Mouse (Mus musculus): ENCODE results near the gene Tmprss4. TPM values are rescaled to one million over a fixed set of nuclear protein-coding genes. Genes with fewer than 3 reads are reported as not detected.

Tmprss4 gene
- polyA plus RNA-seq, 1 experiment from 2014 or later: 2.8 TPM

DNA sequence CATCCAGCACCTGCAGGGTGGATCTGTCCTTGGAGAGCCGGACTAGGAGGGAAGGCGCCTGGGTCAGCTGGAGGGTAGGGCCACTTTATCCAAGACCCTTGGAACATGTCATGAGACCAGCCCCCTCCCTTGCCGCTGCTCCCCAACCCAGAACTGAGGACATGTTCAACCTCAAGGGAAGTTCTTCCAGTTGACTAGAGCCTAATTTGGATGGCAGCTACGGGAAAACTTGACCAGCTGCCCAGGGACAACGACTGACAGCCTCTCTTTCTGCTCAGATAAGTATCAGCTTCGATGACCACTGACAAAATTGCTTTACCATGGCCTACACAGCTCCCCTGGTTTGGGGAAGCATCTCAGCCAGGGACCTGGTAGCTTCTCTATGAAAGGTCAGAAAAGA, 20.6 kb downstream of the Tmprss4 start:
- WGBS: 70% methylated on average over 6 of the region's 6 CpGs
- no peak overlapping the region for H3K9ac ChIP-seq (ENCODE audit: low read length)
- H3K4me1 ChIP-seq (replicated peaks; ENCODE audit: control insufficient read depth, insufficient read depth, low read length): no peaks in the 10 kb centered on the region
- H3K36me3 ChIP-seq (ENCODE audit: control insufficient read depth, insufficient read depth, low read length): no peaks in the 10 kb centered on the region
- no peak overlapping the region for H3K4me2 ChIP-seq (ENCODE audit: low read depth, low read length)
- no peak overlapping the region for H3K27ac ChIP-seq (ENCODE audit: low read length)
- H3K4me3 ChIP-seq (ENCODE audit: low read length): no peak overlapping the region
- no peak for ATAC-seq (ENCODE audit: low read depth)
- H3K9me3 ChIP-seq (ENCODE audit: control insufficient read depth, low read length): no peaks in the 10 kb centered on the region
- no peaks in the 10 kb centered on the region for H3K27me3 ChIP-seq (ENCODE audit: control insufficient read depth, insufficient read depth, low read depth, low read length)

DNA sequence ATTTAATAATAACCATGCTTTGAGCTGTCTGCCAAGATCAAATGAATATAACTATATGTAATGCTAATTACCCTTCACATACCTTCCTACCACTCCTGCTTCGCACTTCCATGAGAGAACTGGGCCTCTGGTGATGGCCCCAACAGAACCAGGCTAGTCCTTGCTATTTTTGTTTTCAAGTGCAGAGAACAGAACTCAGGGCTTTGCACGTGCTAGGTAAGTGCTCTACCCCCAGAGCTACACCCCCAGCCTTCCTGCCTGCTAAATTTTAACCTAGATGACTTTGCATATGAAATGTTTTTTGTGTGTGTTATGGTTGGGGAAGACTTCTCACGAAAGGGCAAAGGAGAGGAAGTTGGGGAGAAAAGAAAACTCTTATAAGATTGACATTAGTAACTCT, 21.4 kb downstream of the Tmprss4 start:
- Histone ChIP-seq H3K4me1 (replicated peaks; ENCODE audit: control insufficient read depth, insufficient read depth, low read length) (no peaks in the 10 kb centered on the region), H3K27me3 (ENCODE audit: control insufficient read depth, insufficient read depth, low read depth, low read length) (no peaks in the 10 kb centered on the region), H3K27ac (ENCODE audit: low read length) (no peak overlapping the region), H3K9me3 (ENCODE audit: control insufficient read depth, low read length) (no peaks in the 10 kb centered on the region), H3K4me2 (ENCODE audit: low read depth, low read length) (no peak overlapping the region), H3K9ac (ENCODE audit: low read length) (no peak overlapping the region), H3K36me3 (ENCODE audit: control insufficient read depth, insufficient read depth, low read length) (no peaks in the 10 kb centered on the region), H3K4me3 (ENCODE audit: low read length) (no peak overlapping the region)
- ATAC-seq (ENCODE audit: low read depth): no peak
- WGBS: 52% methylated on average over 3 of the region's 3 CpGs

DNA sequence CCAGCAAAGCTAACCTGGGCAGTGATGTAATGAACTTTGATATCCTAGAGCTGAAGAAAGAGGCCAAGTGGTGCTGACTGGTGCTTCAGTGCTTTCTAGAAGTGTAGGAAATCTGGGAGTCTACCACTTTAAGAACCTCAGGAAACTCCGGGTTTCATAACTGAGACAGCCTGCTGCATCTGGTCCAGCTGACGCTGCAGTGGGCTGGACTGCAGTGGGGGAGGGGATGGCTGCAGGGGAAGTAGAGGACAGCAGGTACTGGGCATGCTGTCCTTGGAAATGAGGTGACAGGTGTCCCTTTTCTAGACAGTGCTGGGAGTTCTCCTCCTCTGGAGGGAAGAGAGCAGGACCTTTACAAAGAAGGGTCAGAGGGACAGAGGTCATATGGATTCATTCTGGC, 22.1 kb downstream of the Tmprss4 start, which contains the start of gene BC049352:
Gene BC049352 (plus strand): TSS at position 238 of the 400 bp plus-strand sequence.
- Histone ChIP-seq H3K4me3 (ENCODE audit: low read length) (no peak within 1 kb of the TSS), H3K9me3 (ENCODE audit: control insufficient read depth, low read length) (no peaks in the 10 kb centered on the region)
- ATAC-seq (ENCODE audit: low read depth): no peak

DNA sequence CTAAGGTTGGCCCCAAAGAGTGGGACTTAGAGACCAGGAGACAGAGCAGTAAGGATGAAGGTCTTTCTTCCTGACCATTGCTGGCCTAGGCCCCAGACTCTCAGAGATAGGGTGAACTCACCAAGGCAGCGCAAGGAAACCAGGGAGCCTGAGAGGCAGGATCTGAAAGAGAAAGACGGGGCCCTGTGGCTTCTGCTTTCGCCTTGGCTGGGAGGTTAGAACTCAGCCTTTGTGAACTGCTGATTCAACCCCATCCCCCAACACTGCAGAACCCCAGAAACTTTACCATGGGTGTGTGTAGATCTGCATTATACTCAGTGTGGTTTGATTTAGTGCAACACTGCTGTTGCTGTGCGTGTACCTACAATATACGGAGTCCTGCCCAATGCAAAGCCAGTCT, 24.6 kb downstream of the Tmprss4 start:
- WGBS: 78% methylated on average over 5 of the region's 5 CpGs
- Histone ChIP-seq H3K27ac (ENCODE audit: low read length) (no peak overlapping the region), H3K36me3 (ENCODE audit: control insufficient read depth, insufficient read depth, low read length) (no peaks in the 10 kb centered on the region), H3K9me3 (ENCODE audit: control insufficient read depth, low read length) (no peaks in the 10 kb centered on the region), H3K27me3 (ENCODE audit: control insufficient read depth, insufficient read depth, low read depth, low read length) (no peaks in the 10 kb centered on the region), H3K4me2 (ENCODE audit: low read depth, low read length) (no peak overlapping the region), H3K9ac (ENCODE audit: low read length) (no peak overlapping the region), H3K4me3 (ENCODE audit: low read length) (no peak overlapping the region), H3K4me1 (replicated peaks; ENCODE audit: control insufficient read depth, insufficient read depth, low read length) (no peaks in the 10 kb centered on the region)
- no peak for ATAC-seq (ENCODE audit: low read depth)

More for the DNA sequence above, 22.1 kb downstream of the Tmprss4 start, which contains the start of gene BC049352:
- H3K36me3 ChIP-seq (ENCODE audit: control insufficient read depth, insufficient read depth, low read length): no peaks in the 10 kb centered on the region
- no peak within 1 kb of the TSS for H3K27ac ChIP-seq (ENCODE audit: low read length)
- WGBS: 5% methylated on average over 2 of the region's 2 CpGs
- H3K27me3 ChIP-seq (ENCODE audit: control insufficient read depth, insufficient read depth, low read depth, low read length): no peaks in the 10 kb centered on the region
- no peak within 1 kb of the TSS for H3K9ac ChIP-seq (ENCODE audit: low read length)
- H3K4me2 ChIP-seq (ENCODE audit: low read depth, low read length): no peak within 1 kb of the TSS
- no peaks in the 10 kb centered on the region for H3K4me1 ChIP-seq (replicated peaks; ENCODE audit: control insufficient read depth, insufficient read depth, low read length)

DNA sequence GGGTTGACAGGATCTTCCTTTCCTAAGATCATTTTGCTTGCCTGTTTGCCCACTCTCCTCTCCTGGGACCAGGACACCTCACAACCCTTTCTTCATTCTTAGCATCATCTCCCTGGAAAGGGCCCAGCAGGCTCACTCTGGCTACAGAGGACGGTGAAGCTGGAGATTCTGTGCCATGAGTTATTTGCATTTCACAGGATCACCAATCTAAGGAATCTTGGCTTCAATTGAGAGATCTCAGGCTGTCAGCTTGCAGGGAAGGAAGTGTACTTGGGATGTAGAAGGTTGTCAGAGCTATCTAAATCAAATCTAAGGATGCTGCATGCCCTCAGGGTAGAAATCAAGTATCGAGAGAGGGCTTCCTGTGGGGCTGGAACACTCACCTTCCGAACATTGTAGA, 30.4 kb downstream of the Tmprss4 start:
- Histone ChIP-seq H3K4me1 (replicated peaks; ENCODE audit: control insufficient read depth, insufficient read depth, low read length) (no peaks in the 10 kb centered on the region), H3K27me3 (ENCODE audit: control insufficient read depth, insufficient read depth, low read depth, low read length) (no peaks in the 10 kb centered on the region), H3K9me3 (ENCODE audit: control insufficient read depth, low read length) (no peaks in the 10 kb centered on the region), H3K9ac (ENCODE audit: low read length) (no peak overlapping the region), H3K4me3 (ENCODE audit: low read length) (no peak overlapping the region), H3K27ac (ENCODE audit: low read length) (no peak overlapping the region), H3K4me2 (ENCODE audit: low read depth, low read length) (no peak overlapping the region), H3K36me3 (ENCODE audit: control insufficient read depth, insufficient read depth, low read length) (no peaks in the 10 kb centered on the region)
- ATAC-seq (ENCODE audit: low read depth): no peak
- WGBS: 69% methylated on average over 3 of the region's 3 CpGs

DNA sequence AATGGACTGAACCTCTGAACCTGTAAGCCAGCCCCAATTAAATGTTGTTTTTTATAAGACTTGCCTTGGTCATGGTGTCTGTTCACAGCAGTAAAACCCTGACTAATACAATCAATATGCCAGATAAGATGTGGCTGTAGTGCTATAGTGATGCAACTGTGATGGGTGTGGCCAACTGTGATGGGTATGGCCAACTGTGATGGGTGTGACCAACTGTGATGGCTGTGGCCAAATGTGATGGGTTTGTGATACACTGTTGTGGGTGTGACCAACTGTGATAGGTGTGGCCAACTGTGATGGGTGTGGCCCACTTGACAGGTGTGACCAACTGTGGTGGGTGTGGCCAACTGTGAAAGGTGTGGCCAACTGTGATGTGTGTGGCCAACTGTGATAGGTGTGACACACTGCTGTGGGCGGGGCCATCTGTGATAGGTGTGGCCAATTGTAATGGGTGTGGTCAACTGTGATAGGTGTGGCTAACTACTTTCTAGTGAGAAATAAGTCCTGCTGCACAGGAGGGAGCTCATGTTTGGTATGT, 32.8 kb downstream of the Tmprss4 start:
- Histone ChIP-seq H3K9me3 (ENCODE audit: control insufficient read depth, low read length) (no peaks in the 10 kb centered on the region), H3K9ac (ENCODE audit: low read length) (no peak overlapping the region), H3K27ac (ENCODE audit: low read length) (no peak overlapping the region), H3K27me3 (ENCODE audit: control insufficient read depth, insufficient read depth, low read depth, low read length) (no peaks in the 10 kb centered on the region), H3K36me3 (ENCODE audit: control insufficient read depth, insufficient read depth, low read length) (no peaks in the 10 kb centered on the region), H3K4me2 (ENCODE audit: low read depth, low read length) (no peak overlapping the region), H3K4me3 (ENCODE audit: low read length) (no peak overlapping the region), H3K4me1 (replicated peaks; ENCODE audit: control insufficient read depth, insufficient read depth, low read length) (no peaks in the 10 kb centered on the region)
- ATAC-seq (ENCODE audit: low read depth): no peak
- 66% methylated on average over 1 of the region's 1 CpGs for WGBS

DNA sequence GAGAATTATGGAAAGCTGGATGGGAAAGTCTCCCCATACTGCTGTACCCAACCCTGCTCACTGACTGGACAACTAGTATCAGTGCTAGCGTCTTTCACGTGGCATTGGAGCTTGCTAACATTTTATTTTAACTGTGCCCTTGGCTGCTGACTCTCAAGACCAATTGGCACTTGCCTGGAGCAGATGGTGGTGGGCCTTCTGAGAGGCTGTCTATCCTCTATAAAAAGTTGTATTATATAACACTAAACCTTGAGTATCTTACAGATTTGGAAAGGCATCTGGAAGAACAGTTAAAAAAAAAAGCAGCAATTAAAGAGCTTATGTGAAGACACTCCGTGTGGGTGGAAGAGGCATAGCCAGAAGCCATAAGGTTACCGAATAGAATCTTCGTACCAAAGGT, 33.7 kb downstream of the Tmprss4 start:
- Histone ChIP-seq H3K9me3 (ENCODE audit: control insufficient read depth, low read length) (no peaks in the 10 kb centered on the region), H3K27ac (ENCODE audit: low read length) (no peak overlapping the region), H3K36me3 (ENCODE audit: control insufficient read depth, insufficient read depth, low read length) (no peaks in the 10 kb centered on the region), H3K9ac (ENCODE audit: low read length) (no peak overlapping the region), H3K4me2 (ENCODE audit: low read depth, low read length) (no peak overlapping the region), H3K4me1 (replicated peaks; ENCODE audit: control insufficient read depth, insufficient read depth, low read length) (no peaks in the 10 kb centered on the region), H3K27me3 (ENCODE audit: control insufficient read depth, insufficient read depth, low read depth, low read length) (no peaks in the 10 kb centered on the region), H3K4me3 (ENCODE audit: low read length) (no peak overlapping the region)
- 83% methylated on average over 5 of the region's 5 CpGs for WGBS
- ATAC-seq (ENCODE audit: low read depth): no peak

DNA sequence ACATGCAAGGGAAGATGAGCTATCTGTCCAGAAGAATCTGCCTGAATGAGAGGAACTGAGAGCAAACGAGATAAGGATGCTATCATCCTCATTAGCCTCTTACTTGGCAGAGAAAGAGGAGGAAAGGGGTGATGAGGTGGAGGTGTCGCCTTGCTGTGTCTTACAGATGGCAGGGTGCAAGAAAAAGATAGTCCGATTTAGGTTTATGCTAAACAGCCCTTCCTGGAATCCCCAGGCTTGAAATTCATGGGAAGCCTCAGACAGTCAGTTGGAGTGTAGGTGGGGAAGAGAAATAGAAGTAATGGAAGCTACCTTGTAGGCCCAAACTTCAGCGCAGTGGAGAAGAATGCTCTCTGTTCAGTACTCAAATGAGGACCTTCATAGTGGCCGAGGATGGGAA, 36.0 kb downstream of the Tmprss4 start:
- H3K4me2 ChIP-seq (ENCODE audit: low read depth, low read length): no peak overlapping the region
- H3K27ac ChIP-seq (ENCODE audit: low read length): no peak overlapping the region
- WGBS: 54% methylated on average over 5 of the region's 5 CpGs
- H3K4me1 ChIP-seq (replicated peaks; ENCODE audit: control insufficient read depth, insufficient read depth, low read length): no peaks in the 10 kb centered on the region
- H3K27me3 ChIP-seq (ENCODE audit: control insufficient read depth, insufficient read depth, low read depth, low read length): no peaks in the 10 kb centered on the region
- no peak for ATAC-seq (ENCODE audit: low read depth)
- no peak overlapping the region for H3K9ac ChIP-seq (ENCODE audit: low read length)
- no peak overlapping the region for H3K4me3 ChIP-seq (ENCODE audit: low read length)
- no peaks in the 10 kb centered on the region for H3K36me3 ChIP-seq (ENCODE audit: control insufficient read depth, insufficient read depth, low read length)
- no peaks in the 10 kb centered on the region for H3K9me3 ChIP-seq (ENCODE audit: control insufficient read depth, low read length)

DNA sequence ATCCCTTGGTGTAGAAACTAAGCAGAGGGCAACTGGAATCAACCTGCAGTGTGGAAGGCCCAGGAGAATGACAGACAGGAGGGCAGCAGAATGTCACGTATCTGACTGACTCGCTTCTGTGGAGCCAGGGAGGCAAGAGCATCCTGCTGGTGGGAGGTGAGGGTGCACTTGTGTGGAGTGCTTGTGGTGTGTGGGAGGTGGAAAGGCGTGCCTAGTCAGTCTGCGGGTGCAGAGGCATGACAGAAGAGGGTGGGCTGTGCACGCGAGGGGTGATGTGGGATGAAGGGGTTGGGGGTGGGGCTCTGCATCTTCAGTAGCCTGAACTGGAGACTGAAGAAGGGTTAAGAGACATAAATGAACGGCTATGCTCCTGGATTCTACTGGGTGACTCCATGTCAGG, 50.5 kb downstream of the Tmprss4 start:
- no peak overlapping the region for H3K9ac ChIP-seq (ENCODE audit: low read length)
- no peaks in the 10 kb centered on the region for H3K9me3 ChIP-seq (ENCODE audit: control insufficient read depth, low read length)
- no peaks in the 10 kb centered on the region for H3K27me3 ChIP-seq (ENCODE audit: control insufficient read depth, insufficient read depth, low read depth, low read length)
- H3K4me2 ChIP-seq (ENCODE audit: low read depth, low read length): no peak overlapping the region
- H3K36me3 ChIP-seq (ENCODE audit: control insufficient read depth, insufficient read depth, low read length): no peaks in the 10 kb centered on the region
- WGBS: 55% methylated on average over 7 of the region's 7 CpGs
- no peaks in the 10 kb centered on the region for H3K4me1 ChIP-seq (replicated peaks; ENCODE audit: control insufficient read depth, insufficient read depth, low read length)
- no peak for ATAC-seq (ENCODE audit: low read depth)
- no peak overlapping the region for H3K4me3 ChIP-seq (ENCODE audit: low read length)
- no peak overlapping the region for H3K27ac ChIP-seq (ENCODE audit: low read length)

DNA sequence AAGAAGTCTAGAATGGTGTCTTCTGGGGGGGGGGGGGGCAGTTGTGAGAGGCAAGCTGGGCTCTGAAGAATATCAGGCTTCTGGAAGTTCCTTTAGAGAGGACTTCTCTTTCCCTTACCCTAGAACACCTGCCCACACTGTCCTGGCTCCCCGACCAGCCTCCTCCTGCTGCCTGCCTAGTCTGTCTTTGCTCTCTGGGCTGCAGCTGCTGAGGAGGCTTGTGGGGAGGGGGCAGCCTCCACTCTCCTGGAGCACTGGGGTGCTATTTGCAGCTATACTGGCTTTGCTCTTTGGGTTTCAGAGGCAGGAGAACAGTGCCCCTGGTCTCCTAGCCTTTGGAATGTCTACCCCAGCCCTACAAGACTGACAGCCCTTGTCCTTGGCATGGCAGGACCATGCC, 53.0 kb downstream of the Tmprss4 start:
- H3K27ac ChIP-seq (ENCODE audit: low read length): no peak overlapping the region
- H3K4me3 ChIP-seq (ENCODE audit: low read length): no peak overlapping the region
- H3K4me2 ChIP-seq (ENCODE audit: low read depth, low read length): no peak overlapping the region
- no peaks in the 10 kb centered on the region for H3K9me3 ChIP-seq (ENCODE audit: control insufficient read depth, low read length)
- no peak for ATAC-seq (ENCODE audit: low read depth)
- WGBS: 30% methylated on average over 1 of the region's 1 CpGs
- H3K36me3 ChIP-seq (ENCODE audit: control insufficient read depth, insufficient read depth, low read length): no peaks in the 10 kb centered on the region
- no peaks in the 10 kb centered on the region; the same call in 1 of the 2 replicates for H3K4me1 ChIP-seq (replicated peaks; ENCODE audit: control insufficient read depth, insufficient read depth, low read length)
- peaks cover 16% of the 10 kb centered on the region for H3K27me3 ChIP-seq (ENCODE audit: control insufficient read depth, insufficient read depth, low read depth, low read length)
- H3K9ac ChIP-seq (ENCODE audit: low read length): no peak overlapping the region
